Mouse (Mus musculus) left cerebral cortex, adult 18-20 months (tissue): ENCODE measurements around the gene Ptpn1. TPM values are rescaled to one million over a fixed set of nuclear protein-coding genes. Genes with fewer than 3 reads are reported as not detected.

Experiments
- DNase-seq, 2 experiments: peaks; one replicate each; pipeline ENCODE4 v3.0.0; 2021 to 2022; ENCODE audit warnings: low spot score in 2 of 2, mixed read lengths in 1 of 2
- total RNA-seq, 2 experiments: library from RNA; stranded (reverse); gene quantifications; 2 replicates each; pipeline ENCODE4 v1.2.3; 2021

Ptpn1 gene
- total RNA-seq, 2 experiments from 2014 or later, result 60.8 to 62.7 TPM

DNA sequence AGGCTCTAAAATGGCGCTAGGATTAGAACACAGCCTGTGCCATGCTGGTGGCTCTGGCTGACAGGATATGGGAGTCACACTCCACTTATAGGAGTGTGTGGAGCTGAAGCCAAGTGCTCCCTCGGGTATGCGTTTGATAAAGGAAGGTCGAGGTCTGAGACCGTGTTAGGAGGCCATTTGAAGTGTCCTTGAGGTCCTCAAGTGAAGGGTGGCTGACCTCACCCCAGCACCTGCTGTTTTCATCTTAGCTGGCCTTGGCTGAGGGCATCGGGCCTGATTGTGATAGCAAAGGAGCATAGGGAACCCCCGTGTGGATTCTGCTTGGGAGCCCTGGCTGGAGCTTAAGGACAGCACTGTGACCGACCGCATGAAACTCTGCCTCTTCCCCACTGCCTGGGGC, 32.5 kb downstream of the Ptpn1 start:
- no peak for DNase-seq

DNA sequence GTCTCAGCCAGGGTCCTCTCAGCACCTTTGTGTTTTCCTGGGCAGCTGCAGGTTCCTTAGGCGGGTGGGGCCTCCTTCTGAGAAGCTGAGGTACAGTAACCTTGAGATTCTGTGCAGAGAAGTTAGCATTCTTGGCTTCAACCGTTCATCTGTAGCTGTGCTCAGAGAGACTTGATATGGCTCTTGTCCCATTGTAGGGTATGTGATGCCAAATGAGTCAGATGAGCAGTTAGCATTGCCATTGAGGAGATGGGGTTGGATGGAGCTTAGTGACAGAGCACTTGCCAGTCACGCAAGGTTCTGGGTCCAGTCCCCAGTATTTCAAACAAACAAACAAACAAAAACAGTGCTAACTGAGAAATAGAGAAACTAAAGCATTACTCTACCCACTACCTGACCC, 34.1 kb downstream of the Ptpn1 start:
- no peak for DNase-seq

DNA sequence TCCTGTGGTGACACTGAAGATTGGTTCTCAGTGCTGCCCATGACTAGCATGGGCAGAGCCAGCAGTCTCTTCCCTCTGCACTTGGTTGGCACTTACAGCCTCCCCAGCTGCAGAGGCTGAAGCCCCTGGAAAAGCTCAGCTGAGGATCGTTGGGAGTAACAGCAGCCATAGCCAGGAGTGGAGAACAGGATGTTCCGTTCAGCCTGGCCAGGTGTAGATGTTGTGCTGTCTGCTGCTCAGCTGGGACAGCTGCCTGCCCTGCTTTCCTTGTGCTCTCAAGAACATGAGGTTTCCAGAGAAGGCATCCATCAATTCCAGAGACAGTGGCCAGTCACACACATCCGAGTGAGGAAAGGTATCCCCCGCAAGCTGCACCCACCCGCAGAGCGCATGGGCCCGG, 36.6 kb downstream of the Ptpn1 start:
- DNase-seq, result no peak

DNA sequence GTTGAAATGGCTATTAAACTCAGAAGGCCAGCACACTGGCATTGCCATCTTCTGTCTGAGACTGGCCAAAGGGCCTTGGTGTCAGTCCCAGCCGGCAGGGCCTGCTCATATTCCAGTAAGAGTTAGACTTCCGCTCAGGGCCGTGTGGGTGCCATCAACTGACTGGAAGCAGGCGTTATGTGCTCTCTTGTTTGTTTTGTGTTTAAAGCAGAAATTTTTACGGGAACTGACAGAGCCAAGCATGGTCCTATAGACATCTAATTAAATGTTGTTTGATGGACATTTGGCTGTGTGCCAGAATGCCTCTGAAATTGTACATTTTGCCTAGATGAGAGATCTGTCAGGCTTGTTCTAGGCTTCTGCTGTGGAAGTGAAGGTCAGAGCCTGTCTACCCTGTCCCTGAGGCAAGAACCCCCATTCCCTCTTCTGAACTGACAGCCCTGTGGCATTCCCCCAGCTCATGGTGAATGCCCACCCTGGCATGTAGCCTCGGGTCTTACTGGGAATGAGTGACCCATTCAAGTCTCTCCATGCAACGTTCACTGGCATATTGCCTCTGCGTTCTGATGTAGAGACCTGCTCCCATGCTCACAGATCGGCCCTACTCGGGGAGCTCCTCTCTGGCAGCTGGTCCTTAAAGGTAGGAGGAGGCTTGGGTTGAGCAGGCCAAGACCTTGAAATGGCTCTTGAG, 38.1 kb downstream of the Ptpn1 start:
- DNase-seq, result no peak

DNA sequence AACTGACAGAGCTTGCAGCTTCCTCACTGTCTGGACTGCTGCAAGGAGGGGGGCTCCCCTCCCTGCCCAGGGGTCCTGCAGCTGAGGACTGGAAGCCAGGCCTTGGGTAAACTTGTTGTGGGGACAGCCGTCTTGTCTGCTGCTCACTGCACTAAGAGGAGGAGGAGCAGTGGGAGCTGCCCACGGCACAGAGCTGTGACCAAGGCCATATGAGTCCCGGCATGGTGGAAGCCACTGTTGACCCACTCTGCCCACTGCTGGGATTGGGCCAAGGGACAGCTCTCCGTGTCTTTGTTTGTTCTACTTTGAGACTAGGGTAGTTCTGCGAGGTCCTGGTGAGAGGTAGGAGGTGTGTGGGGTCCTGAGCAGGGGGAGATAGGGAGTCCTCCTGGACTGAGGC, 40.3 kb downstream of the Ptpn1 start:
- no peak for DNase-seq

DNA sequence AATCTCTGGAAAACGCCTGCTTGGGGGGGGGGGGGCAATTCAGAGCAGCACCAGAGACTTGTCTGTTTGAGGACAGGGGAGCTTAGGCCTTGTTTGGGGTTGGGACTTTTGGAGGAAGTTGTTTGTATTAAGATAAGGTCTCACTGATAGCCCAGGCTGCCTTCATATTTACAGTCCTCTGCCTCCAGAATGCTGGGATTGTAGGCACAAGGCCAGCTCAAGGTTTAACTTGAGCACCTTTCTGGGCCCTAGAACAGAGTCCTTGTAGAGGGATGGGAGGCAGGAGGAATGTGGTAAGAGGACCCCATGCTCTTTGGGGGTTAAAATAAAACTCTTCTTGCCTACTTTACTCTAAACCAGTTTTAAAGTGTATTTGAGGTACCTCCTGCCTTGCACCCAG, 41.0 kb downstream of the Ptpn1 start:
- DNase-seq, result no peak

DNA sequence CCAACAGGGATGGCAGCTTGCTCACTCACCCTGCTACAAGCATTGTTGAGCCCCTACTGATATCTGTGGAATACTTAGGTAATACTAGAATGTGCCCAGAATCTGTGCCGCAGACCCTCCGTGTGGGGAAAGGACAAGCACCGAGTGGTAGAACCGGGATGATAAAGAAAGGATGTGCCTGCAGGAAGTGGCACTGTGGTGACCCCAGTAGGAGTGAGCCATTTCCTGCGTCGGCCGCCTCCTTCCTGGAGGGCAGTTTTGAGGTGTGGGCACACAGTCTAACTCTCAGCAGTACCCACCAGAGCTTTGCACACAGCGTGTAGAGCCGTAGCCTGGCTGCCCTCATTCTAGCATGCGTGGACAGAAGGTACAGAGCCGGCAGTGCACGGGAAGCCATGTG, 43.9 kb downstream of the Ptpn1 start:
- DNase-seq, result no peak

DNA sequence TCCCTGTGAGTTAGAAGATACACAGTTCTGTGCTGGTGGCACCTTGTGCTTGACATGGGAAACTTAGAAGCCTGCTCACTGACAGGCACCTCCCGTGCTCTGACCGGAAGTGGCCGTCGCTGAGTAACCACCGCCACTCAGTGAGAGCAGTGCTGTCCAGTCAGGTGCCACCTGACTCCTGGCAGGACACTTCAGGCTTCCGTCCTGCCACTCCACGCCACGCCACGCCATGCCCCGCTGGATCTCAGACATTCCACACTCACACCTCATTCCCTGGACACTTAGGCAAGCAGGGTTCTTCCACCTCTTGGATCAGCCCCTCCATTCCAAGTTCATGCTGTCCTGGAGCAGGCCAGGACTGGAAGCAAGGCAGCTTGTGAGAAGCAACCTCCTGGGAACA, 46.4 kb downstream of the Ptpn1 start:
- DNase-seq, result no peak

DNA sequence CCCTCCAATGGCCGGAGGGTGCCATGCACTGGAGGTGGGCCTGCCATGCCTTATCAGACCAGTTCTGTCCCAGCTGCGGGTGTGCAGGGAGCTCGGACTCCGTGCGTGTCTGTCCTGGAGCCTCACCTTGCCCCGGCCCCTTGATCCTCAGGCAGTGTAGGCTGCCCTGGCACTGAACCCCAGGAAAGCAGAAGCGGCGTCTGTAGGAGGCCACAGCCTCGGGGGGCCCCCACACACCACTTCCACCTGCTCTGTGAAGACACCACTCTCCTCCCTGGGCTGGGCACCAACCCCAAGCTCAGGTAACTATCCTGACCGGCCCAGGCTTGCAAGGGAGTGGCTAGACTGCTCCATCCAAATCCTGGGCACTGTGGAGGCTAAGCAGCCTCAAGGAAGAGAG, 48.5 kb downstream of the Ptpn1 start:
- no peak for DNase-seq

DNA sequence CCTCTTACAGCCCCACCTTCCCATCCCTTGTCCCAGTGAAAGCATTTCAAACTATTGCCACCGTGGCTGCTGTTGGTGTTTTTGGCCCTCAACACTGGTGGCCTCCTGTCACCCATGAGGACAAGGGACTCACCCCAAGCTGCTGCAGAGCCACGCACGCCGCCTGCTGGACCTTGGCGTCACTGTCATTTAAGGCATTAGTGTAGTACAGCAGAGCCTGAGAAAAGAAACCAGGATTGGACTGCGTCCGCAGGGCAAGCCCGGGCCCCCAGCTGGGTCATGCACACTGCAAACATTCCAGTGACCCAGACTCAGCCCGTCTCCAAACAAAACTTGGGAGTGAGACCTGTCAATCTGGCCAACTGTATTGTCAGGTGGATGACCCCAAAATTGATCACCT, 50.8 kb downstream of the Ptpn1 start:
- no peak for DNase-seq

DNA sequence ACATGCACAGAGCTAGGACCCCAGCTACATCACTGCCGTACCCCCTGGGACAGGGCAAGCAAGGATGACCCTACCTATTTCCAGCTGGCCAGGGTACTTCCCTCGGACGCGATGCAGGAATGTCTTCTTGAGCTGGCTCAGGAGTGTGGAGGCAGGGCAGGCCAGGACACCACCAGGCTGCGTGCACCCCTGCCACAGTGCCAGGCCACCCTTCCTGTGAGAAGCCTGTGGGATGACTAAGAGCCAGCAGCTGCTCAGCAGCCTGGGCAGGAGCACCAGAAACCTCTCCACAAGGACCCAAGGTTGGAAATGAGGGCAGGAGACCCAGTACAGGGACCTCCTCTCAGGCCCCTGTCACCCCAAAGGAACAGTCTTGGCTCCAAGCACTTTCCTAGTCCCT, 52.5 kb downstream of the Ptpn1 start:
- no peak for DNase-seq

DNA sequence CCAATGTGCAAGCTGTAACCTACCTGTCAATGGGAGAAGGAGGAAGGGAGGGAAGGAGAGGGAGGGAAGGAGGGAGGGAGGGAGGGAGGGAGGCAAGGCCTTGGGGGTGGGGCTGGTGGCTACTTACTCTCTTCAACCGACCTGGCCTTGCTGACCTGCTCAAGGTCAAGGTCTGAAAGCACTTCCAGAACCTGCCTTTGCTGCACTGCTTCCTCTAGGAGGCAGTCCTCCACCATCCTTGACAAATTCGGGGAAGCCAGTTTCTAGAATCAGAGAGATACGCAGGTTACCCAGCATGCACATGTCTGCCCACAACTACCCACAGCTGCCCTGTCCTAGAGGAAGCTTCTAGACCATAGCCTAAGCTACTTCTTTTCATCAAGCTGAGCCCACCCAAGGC, 53.1 kb downstream of the Ptpn1 start:
- no peak for DNase-seq

DNA sequence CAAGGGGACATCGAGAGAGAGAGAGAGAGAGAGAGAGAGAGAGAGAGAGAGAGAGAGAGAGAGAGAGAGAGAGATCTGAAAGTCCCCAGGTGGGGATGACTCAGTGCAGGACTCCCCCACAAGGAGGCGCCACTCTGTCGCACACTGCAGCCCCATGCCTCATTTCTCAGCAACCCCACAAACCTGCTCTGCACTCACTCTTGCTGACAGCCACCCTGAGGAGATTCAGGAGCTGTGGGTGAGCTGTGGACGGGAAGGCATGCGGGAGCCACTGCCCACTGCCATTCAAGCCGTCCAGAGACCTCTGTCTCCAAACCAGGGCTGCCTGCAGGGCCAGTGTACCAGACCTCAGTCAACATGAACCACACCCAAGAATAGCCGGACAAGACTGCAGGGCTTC, 54.9 kb downstream of the Ptpn1 start:
- DNase-seq, result no peak

DNA sequence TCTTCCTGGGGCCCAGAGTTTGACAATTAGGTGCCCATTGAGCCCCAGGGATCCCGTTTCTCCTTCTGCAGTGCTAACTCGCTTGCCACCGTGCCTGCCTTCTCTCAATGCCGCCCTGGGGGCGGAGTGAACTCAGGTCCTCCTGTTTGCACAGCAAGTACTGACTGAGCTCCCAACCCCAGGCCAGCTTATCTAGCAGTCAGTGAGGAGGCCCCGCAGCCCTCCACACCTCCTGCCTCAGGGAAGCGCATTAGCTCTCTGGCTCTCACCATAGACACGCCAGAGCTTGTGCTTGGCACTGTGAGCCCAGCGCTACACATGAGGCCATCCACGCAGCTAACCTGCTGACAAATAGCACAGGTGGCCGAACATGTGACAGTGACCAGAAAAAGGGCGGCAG, 55.8 kb downstream of the Ptpn1 start:
- DNase-seq, result no peak

DNA sequence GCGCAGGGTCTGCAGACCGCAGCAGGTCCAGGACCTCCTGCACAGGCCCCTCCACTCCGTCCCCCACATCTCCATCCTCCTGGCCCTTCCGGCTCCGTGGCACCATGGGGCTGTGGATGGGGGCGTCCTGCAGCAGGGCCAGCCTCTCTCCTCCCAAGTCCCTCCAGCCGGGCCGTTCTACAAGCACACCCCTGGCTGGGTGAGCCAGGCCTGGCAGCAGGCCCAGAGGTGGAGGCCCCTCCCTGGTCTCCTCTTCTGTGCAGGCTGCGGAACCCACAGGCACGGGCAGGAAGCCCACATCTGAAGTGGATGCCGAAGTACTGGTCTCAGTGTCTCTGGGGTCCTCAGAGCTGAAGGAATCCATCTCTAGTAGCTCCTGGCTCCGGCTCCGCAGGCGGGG, 57.5 kb downstream of the Ptpn1 start:
- DNase-seq, result no peak

DNA sequence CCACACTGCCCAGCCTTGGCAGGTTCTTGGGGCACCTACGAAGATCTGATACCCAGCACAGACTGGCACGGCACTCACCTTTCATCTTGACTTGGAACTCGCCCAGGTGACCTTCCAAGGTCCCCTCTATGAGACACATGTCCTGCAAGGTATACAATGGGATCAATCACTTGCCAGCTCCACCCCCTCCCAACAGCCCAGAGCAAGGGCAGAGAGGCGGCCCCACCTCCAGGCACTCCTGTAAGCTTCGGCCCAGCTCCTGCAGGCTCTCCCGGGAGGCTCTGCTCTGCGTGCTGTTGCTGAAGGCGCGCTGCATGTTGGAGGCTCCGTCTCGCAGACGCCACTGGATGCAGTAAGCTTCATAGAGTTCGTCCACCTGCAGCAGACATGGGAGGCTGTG, 61.4 kb downstream of the Ptpn1 start:
- DNase-seq, result no peak

DNA sequence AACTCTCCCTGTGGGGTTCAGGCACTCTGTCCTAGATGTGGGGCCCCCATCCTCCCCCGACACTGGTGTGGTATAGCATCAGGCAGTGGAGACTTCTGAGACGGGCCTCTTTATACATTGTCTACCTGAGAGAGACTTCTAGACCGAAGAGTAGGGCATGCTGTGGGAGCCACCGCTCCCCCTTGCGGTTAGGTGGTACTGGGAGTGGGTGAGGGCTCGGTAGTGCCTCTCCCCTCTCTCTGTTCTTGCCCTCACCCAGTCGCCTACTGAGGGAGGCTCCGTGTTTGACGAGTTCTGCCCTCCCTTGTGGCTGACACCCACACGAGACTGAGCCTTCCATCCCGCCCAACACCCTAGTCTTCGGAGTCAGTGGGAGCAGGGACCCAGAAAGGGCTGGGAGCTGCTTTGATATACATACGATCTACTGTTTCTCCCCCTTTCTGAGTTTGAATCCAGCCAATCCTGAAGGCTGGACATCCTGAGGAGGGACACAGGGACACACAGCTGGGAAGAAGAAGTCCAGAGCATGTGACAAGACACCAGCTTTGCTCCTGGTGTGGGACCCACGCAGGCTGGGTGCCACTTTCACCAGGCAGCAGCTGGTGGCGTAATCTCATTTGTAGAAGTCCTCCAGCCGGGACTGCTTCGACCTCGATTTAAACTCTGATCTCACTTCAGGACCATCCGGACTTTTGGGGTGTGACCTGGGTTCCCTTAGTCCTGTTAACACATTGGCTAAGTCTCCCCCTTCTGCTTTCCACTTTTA, 64.2 kb downstream of the Ptpn1 start:
- no peak for DNase-seq

DNA sequence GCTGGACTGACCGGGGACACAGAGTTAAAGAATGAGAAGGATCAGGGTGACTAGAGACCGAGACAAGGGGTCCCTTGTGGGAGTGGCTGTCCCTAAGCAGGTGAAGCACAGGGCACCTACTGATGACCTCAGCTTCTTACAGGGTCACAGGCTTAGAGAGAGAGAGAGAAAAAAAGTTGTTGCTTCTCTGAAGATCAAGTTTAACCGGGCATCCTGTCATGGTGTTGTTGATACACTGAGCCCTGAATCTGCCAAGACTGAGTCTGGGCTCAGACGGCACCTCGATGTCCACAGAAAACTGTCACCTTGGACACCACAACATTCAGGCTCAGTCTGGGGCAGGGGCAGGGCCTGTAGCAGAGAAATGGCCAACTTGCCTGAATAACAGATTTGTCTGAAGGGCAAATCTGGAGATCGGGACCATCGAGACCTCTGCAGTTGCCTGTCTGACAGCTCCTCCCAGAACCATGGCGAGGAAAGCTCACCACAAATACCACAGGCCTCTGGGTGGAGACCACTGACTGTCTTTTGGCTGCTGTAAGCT, 64.9 kb downstream of the Ptpn1 start:
- no peak for DNase-seq

DNA sequence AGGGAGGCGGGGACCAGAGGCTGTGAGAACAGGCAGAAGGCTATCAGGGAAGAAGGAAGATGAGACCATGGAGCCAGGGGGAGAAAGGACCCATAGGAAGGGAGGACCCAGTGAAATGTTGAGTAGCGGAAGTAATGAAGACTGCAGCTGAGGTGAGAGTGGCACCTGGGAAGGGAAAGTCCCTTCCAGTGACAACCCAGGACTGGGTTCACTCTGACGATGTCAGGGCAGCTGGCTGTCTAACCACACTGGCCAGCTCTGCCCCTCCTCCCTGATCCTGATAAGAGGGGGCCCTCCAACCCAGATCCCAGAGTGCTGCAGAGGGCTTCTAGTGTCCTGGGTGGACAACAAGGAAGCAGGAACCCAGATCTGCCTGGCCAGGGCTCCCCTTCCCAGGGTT, 65.7 kb downstream of the Ptpn1 start:
- DNase-seq, result no peak

DNA sequence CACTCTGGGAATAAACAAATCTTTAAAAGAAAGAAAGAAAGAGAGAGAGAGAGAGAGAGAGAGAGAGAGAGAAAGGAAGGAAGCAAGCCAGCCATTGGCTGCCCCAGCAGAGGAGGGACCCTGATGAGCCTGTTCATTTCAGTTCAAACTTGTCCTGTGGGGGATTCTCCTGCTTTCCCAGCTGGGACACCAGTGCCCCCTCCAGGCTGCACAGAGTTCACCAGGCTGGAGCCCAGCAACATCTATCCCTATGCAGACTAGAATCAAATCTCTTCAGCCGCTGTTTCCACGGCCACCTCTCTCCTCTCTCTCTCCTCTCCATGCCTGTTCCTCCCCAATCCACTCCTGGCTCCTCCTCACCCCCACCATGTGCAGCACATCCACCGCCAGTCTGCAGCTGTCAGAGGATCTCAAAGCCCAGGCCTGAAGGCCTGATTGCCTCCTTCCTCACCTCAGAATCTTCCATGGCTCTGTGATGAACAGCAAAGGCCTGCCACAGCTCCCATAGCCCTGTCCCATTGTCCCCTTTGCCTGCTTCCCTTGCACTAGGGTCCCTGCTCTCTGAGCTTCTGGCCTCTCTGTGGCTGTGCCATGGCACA, 67.4 kb downstream of the Ptpn1 start:
- no peak for DNase-seq

DNA sequence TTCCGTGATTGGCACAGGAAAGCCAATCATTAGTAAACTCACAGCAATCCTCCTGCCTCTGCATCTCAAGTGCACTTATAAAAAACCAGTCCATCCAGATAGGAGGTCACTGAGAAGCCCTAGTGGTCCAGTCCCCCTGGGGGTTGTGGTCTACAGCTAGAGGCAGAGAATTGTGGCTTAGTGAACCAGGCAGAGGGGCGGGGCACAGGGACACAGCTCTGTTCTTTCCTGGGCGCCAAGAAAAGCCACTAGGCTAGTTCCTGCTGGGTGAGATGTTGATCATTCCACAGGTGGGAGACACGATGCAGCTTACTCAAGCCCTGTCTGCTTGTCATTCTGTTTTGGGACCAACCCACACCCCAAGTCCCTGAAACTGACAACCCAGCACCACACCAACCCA, 70.3 kb downstream of the Ptpn1 start:
- no peak for DNase-seq

DNA sequence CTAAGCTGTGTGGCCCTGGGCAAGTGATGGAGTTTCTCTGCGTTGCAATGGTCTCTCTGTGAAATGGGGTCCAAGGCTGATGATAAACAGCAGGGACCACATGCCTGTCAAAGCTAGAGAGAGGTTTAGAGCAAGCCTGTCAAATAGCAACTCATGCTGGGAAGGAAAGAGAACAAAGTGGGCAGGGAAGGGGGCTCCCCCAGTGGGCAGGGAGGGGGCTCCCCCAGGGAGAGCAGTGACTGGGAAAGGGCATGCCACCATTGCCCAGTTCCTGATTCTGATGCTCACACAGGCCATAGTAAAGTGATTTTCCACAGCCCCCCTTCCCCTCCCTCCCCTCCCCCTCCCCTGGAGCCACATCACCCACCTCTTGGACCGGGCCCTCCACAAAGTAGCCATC, 71.0 kb downstream of the Ptpn1 start:
- DNase-seq, result no peak
